Mouse (Mus musculus): ENCODE results near the gene Tango2.

DNA sequence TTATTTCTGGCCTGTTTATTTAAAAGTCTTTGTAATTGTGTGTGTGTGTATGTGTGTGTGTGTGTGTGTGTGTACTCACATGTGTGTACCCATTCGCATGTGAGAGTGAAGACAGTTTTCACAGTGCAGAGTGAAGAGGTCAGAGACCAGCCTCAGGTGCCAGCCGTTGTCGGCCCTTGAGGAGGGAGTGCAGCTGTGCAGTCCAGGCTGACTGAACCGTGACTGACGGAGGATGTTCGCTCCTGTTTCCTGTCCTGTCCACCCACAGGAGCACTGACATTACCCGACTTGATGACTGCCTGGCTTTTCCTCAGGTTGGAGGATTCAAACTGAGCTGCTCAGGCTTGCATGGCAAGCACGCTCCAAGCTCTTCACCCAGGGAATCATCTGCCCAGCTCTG lies 15.0 kb upstream of the Tango2 start:
- no peak for TF ChIP-seq USF1 (IDR thresholded peaks at IDR 0.05; ENCODE audit: low read depth)
- no peak for TF ChIP-seq CTCF (IDR thresholded peaks at IDR 0.05; ENCODE audit: control insufficient read depth, insufficient read depth, insufficient read length)
- TF ChIP-seq MAX (IDR thresholded peaks at IDR 0.05) = no peak
- TF ChIP-seq MYOD1 (IDR thresholded peaks at IDR 0.05; ENCODE audit: control insufficient read depth, insufficient read length, low read depth) = no peak
- TF ChIP-seq CEBPB (IDR thresholded peaks at IDR 0.05; ENCODE audit: low read depth) = no peak
- no peak for TF ChIP-seq MYOG (IDR thresholded peaks at IDR 0.05; ENCODE audit: control insufficient read depth, extremely low read depth, insufficient read length)
- TF ChIP-seq FOSL1 (IDR thresholded peaks at IDR 0.05; ENCODE audit: insufficient read depth, low read length, poor library complexity, severe bottlenecking) = no peak
